Mouse (Mus musculus): ENCODE data around the gene Sec31a. TPM values are rescaled to one million over a fixed set of nuclear protein-coding genes. Genes with fewer than 3 reads are reported as not detected.

The Sec31a gene
- polyA plus RNA-seq, 1 experiment from 2014 or later, result 117 TPM

DNA sequence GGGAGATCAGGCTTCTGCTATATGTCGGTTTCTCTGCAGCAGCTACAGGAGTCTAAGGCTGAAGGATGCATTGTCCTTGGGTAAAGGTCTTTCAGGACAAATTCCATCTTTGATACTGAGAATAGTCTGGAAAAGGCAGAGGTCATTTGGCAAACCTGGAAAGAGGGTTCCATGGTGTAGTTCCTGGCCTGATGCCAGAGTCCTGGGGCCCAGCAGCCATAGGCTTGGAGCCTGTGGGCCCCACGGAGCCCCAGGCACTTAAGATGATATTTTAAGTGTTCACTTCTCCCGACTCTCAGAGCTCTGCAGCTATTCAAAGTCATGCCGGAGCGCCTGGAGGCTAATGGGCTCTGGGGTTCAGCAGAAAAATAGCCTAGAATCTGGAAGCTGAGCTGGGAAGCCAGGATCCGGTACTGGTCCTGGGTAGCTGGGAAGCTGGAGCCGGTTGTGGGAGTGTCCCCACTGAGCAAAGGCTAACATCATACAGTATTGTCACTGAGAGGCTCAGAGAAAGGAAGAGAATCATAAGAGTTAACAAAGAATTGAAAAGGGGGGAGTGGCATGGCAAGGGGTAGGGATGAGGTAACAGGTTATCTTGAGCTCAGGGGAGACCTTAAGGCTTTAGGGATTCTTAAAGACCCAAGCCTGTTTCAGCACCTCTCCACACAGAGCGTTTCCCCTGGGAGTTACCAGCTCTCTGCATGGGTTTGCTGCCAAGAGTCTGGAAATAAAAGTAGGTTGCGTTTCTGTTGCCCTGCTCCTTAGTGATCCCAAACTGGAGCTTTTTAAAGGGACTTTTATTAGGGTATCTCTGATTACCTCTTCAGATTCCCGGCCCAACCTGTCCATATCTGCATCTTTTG is 62.8 kb downstream of the Sec31a start:
- no peak for ATAC-seq (replicated peaks; ENCODE audit: low FRiP score)
- H3K27ac ChIP-seq (ENCODE audit: low read depth, low read length), result no peak overlapping the region
- H3K4me1 ChIP-seq (replicated peaks; ENCODE audit: control insufficient read depth, insufficient read depth, low read length), result 0 out of 2 replicates have a peak, but pooled peaks cover 2% of the 10 kb centered on the region
- H3K9me3 ChIP-seq (ENCODE audit: control insufficient read depth, low read length), result no peaks in the 10 kb centered on the region
- no peak overlapping the region for H3K9ac ChIP-seq (ENCODE audit: low read length)
- no peaks in the 10 kb centered on the region for H3K27me3 ChIP-seq (ENCODE audit: control insufficient read depth, insufficient read depth, low read length)
- 68% methylated on average over 10 of the region's 10 CpGs for WGBS
- H3K36me3 ChIP-seq (ENCODE audit: control insufficient read depth, insufficient read depth, low read length), result no peaks in the 10 kb centered on the region
- no peak overlapping the region for H3K4me3 ChIP-seq (ENCODE audit: low read depth, low read length)
- H3K4me2 ChIP-seq (ENCODE audit: low read depth, low read length, severe bottlenecking), result no peak overlapping the region
- DNase-seq (ENCODE audit: low spot score), result no peak

GRCm38 (mm10) chr5:100350907-100351456 is 65.1 kb downstream of the Sec31a start:
- DNase-seq (ENCODE audit: low spot score) (no peak), ATAC-seq (replicated peaks; ENCODE audit: low FRiP score) (peak; percentile 42; the same call in 1 of the 2 replicates)
- Histone ChIP-seq H3K4me2 (ENCODE audit: low read depth, low read length, severe bottlenecking) (no peak overlapping the region), H3K27ac (ENCODE audit: low read depth, low read length) (no peak overlapping the region), H3K4me3 (ENCODE audit: low read depth, low read length) (no peak overlapping the region), H3K4me1 (replicated peaks; ENCODE audit: control insufficient read depth, insufficient read depth, low read length) (0 out of 2 replicates have a peak, but pooled peaks cover 2% of the 10 kb centered on the region), H3K27me3 (ENCODE audit: control insufficient read depth, insufficient read depth, low read length) (no peaks in the 10 kb centered on the region), H3K36me3 (ENCODE audit: control insufficient read depth, insufficient read depth, low read length) (no peaks in the 10 kb centered on the region), H3K9me3 (ENCODE audit: control insufficient read depth, low read length) (no peaks in the 10 kb centered on the region), H3K9ac (ENCODE audit: low read length) (no peak overlapping the region)
- 97% methylated on average over 8 of the region's 8 CpGs for WGBS

DNA sequence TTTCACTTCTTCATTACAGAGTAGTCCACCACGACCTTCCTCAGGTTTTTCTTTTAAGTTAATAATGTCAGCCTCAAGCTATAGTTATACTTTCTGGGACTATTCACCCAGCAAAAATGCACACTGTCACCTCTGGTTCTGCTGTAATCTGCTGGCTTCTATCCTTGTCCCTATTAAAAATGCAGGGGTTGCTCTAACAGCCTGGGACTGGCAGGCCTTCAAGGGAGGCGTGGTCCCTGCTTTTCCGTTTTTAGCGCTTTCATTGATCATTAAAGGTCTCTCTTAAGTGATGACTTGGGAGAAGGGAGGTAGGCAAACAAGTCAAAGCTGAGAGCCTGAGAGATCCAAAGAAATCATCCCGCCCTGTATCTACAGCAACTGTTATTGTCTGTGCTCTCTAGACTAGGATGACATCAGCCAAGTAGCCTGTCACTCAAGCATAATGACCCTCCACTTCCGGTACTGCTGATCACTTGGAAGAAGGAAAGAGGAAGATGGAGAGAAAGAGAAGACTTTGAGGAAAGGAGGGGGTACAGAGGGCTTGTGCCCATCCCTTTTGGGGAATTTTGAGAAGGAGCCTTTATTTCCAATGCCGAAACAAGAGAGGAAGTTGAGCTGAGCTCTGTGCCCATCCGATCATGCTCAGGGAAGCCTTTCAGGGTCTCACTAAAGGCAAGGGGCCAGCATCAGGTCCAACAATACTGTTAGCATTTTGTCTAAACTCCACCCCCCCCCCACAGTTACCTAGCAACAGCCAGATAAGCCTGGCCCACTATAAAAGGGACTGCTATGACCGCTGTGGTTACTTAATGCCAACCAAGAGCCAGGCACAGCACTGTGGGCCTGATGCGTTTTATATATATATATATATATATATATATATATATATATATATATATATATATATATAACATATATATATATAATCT is 66.5 kb downstream of the Sec31a start:
- Histone ChIP-seq H3K4me2 (ENCODE audit: low read depth, low read length, severe bottlenecking) (no peak overlapping the region), H3K9ac (ENCODE audit: low read length) (no peak overlapping the region), H3K9me3 (ENCODE audit: control insufficient read depth, low read length) (no peaks in the 10 kb centered on the region), H3K36me3 (ENCODE audit: control insufficient read depth, insufficient read depth, low read length) (no peaks in the 10 kb centered on the region), H3K27me3 (ENCODE audit: control insufficient read depth, insufficient read depth, low read length) (no peaks in the 10 kb centered on the region), H3K4me1 (replicated peaks; ENCODE audit: control insufficient read depth, insufficient read depth, low read length) (0 out of 2 replicates have a peak, but pooled peaks cover 2% of the 10 kb centered on the region), H3K4me3 (ENCODE audit: low read depth, low read length) (no peak overlapping the region), H3K27ac (ENCODE audit: low read depth, low read length) (no peak overlapping the region)
- ATAC-seq (replicated peaks; ENCODE audit: low FRiP score) (peak; percentile 65), DNase-seq (ENCODE audit: low spot score) (no peak)
- WGBS, result 68% methylated on average over 10 of the region's 10 CpGs

GRCm38 (mm10) chr5:100345118-100345517 is 70.9 kb downstream of the Sec31a start:
- DNase-seq (ENCODE audit: low spot score), result no peak
- no peak overlapping the region for H3K4me2 ChIP-seq (ENCODE audit: low read depth, low read length, severe bottlenecking)
- 91% methylated on average over 1 of the region's 1 CpGs for WGBS
- H3K36me3 ChIP-seq (ENCODE audit: control insufficient read depth, insufficient read depth, low read length), result no peaks in the 10 kb centered on the region
- no peak overlapping the region for H3K9ac ChIP-seq (ENCODE audit: low read length)
- no peak overlapping the region for H3K27ac ChIP-seq (ENCODE audit: low read depth, low read length)
- no peaks in the 10 kb centered on the region for H3K9me3 ChIP-seq (ENCODE audit: control insufficient read depth, low read length)
- no peak overlapping the region for H3K4me3 ChIP-seq (ENCODE audit: low read depth, low read length)
- no peaks in the 10 kb centered on the region for H3K4me1 ChIP-seq (replicated peaks; ENCODE audit: control insufficient read depth, insufficient read depth, low read length)
- ATAC-seq (replicated peaks; ENCODE audit: low FRiP score), result no peak
- no peaks in the 10 kb centered on the region for H3K27me3 ChIP-seq (ENCODE audit: control insufficient read depth, insufficient read depth, low read length)

DNA sequence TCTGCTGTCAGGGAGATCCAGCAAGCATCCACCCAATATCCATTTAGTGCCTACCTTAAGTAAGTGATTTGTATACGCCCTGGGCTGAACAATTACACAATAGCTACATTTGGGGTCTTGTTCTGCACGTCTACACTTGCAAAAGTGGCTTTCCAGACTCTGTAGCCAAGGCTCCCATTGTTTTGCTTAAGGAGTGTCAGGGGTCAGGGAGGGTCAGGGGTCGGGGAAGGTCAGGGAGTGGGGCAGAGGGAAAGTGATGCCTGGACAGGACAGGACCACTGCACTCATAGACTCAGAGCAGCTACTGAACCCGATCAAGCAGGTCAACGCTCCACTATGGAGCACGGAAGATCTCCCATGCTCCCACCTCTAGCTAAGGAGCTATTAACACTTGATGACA is 72.9 kb downstream of the Sec31a start:
- WGBS, result 43% methylated on average over 6 of the region's 6 CpGs
- Histone ChIP-seq H3K27ac (ENCODE audit: low read depth, low read length) (no peak overlapping the region), H3K9me3 (ENCODE audit: control insufficient read depth, low read length) (no peaks in the 10 kb centered on the region), H3K4me1 (replicated peaks; ENCODE audit: control insufficient read depth, insufficient read depth, low read length) (no peaks in the 10 kb centered on the region), H3K4me2 (ENCODE audit: low read depth, low read length, severe bottlenecking) (no peak overlapping the region), H3K36me3 (ENCODE audit: control insufficient read depth, insufficient read depth, low read length) (no peaks in the 10 kb centered on the region), H3K4me3 (ENCODE audit: low read depth, low read length) (no peak overlapping the region), H3K27me3 (ENCODE audit: control insufficient read depth, insufficient read depth, low read length) (no peaks in the 10 kb centered on the region), H3K9ac (ENCODE audit: low read length) (no peak overlapping the region)
- DNase-seq (ENCODE audit: low spot score), result no peak
- ATAC-seq (replicated peaks; ENCODE audit: low FRiP score), result no peak

DNA sequence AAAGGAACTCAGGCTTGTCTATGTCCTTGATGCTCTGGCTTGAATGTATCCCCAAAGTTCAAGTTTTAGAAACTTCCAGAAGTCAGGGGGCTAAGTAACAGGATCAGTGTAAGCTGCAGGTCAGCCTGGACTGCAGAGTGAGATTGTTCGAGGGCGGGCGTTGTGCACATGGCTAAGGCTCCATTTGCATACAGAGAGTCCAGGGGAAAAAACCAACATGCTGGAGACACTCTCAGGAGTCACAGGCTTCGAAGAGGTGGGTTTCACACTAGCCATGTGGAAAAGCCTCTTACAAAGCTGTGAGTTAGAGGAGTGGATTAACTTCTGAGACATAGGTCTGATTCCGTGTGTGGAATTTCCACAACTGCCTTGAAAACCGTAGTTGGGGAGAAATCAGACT is 73.6 kb downstream of the Sec31a start:
- H3K4me3 ChIP-seq (ENCODE audit: low read depth, low read length), result no peak overlapping the region
- no peak overlapping the region for H3K9ac ChIP-seq (ENCODE audit: low read length)
- H3K36me3 ChIP-seq (ENCODE audit: control insufficient read depth, insufficient read depth, low read length), result no peaks in the 10 kb centered on the region
- WGBS, result 84% methylated on average over 6 of the region's 6 CpGs
- H3K4me2 ChIP-seq (ENCODE audit: low read depth, low read length, severe bottlenecking), result no peak overlapping the region
- no peaks in the 10 kb centered on the region for H3K27me3 ChIP-seq (ENCODE audit: control insufficient read depth, insufficient read depth, low read length)
- ATAC-seq (replicated peaks; ENCODE audit: low FRiP score), result no peak
- H3K9me3 ChIP-seq (ENCODE audit: control insufficient read depth, low read length), result no peaks in the 10 kb centered on the region
- no peak overlapping the region for H3K27ac ChIP-seq (ENCODE audit: low read depth, low read length)
- DNase-seq (ENCODE audit: low spot score), result no peak
- no peaks in the 10 kb centered on the region for H3K4me1 ChIP-seq (replicated peaks; ENCODE audit: control insufficient read depth, insufficient read depth, low read length)

- no peak overlapping the region for H3K4me3 ChIP-seq (ENCODE audit: low read depth, low read length)
- H3K4me2 ChIP-seq (ENCODE audit: low read depth, low read length, severe bottlenecking), result no peak overlapping the region
- H3K9ac ChIP-seq (ENCODE audit: low read length), result no peak overlapping the region
- 85% methylated on average over 7 of the region's 7 CpGs for WGBS
- no peaks in the 10 kb centered on the region for H3K4me1 ChIP-seq (replicated peaks; ENCODE audit: control insufficient read depth, insufficient read depth, low read length)
- DNase-seq (ENCODE audit: low spot score) (no peak), ATAC-seq (replicated peaks; ENCODE audit: low FRiP score) (no peak)
- no peaks in the 10 kb centered on the region for H3K27me3 ChIP-seq (ENCODE audit: control insufficient read depth, insufficient read depth, low read length)
- no peaks in the 10 kb centered on the region for H3K9me3 ChIP-seq (ENCODE audit: control insufficient read depth, low read length)
- no peaks in the 10 kb centered on the region for H3K36me3 ChIP-seq (ENCODE audit: control insufficient read depth, insufficient read depth, low read length)
- no peak overlapping the region for H3K27ac ChIP-seq (ENCODE audit: low read depth, low read length)
Observed at GRCm38 (mm10) chr5:100341042-100341441, 75.0 kb downstream of the Sec31a start.

- ATAC-seq (replicated peaks; ENCODE audit: low FRiP score), result no peak
- 84% methylated on average over 4 of the region's 4 CpGs for WGBS
Observed at GRCm38 (mm10) chr5:100337852-100338251, 78.2 kb downstream of the Sec31a start.

More at GRCm38 (mm10) chr5:100337852-100338251, 78.2 kb downstream of the Sec31a start:
- Histone ChIP-seq H3K36me3 (ENCODE audit: control insufficient read depth, insufficient read depth, low read length) (no peaks in the 10 kb centered on the region), H3K9ac (ENCODE audit: low read length) (no peak overlapping the region), H3K9me3 (ENCODE audit: control insufficient read depth, low read length) (no peaks in the 10 kb centered on the region), H3K4me1 (replicated peaks; ENCODE audit: control insufficient read depth, insufficient read depth, low read length) (no peaks in the 10 kb centered on the region), H3K4me3 (ENCODE audit: low read depth, low read length) (no peak overlapping the region), H3K27me3 (ENCODE audit: control insufficient read depth, insufficient read depth, low read length) (no peaks in the 10 kb centered on the region), H3K27ac (ENCODE audit: low read depth, low read length) (no peak overlapping the region), H3K4me2 (ENCODE audit: low read depth, low read length, severe bottlenecking) (no peak overlapping the region)
- no peak for DNase-seq (ENCODE audit: low spot score)
